In the genomic region with DNA sequence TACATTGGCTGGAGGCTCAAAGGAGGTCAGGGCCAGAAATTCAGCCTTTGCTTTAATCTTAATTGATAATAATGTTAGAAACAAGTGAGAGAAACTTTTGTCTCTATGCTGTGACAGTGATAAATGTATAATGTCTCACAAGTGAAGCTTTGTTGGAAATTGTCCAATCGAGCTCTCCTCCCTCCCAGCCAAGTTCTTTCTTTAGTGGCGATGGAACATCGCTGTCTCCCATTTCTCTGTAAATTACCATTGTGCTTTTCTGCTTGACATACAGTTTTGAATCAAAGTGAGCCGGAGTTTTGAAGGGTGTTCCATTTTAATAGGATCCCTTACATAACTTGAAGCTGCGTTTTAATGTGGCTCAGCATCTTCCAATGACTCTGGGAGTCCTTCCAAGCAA, we compare ENCODE assay signal across 26 mouse cellular contexts. TPM values are rescaled to one million over a fixed set of nuclear protein-coding genes. Genes with fewer than 3 reads are reported as not detected.
DNase-seq lines count a peak whose midpoint lies in the region; ATAC-seq and TF ChIP-seq lines count a peak whose summit lies in the region.
"Had no signal": no experiment of that assay in that cellular context is flagged by ENCODE, and none has a peak within 500 bp of the region (broad histone marks: within the 10 kb centered on the region; RNA-seq: fewer than 3 reads in every experiment).

No protein-coding gene starts in this region.

- no peak overlapping the region for H3K4me3 ChIP-seq in kidney, adult 2 months (ENCODE audit: insufficient read depth, low read depth, low read length)
- no peak overlapping the region for H3K4me3 ChIP-seq in midbrain, postnatal 0 days (ENCODE audit: low read depth, low read length)
- no peak overlapping the region for H3K4me3 ChIP-seq in midbrain, embryonic 10.5 days
- H3K4me3 ChIP-seq: heart, embryonic 12.5 days; hindbrain, embryonic 13.5 days; intestine, embryonic 15.5 days; limb, embryonic 10.5 days; liver, embryonic 15.5 days had no signal

- peak; percentile 21 for DNase-seq in embryo, embryonic 10.5 days (ENCODE audit: low spot score)
- DNase-seq in embryo, embryonic 10 days (ENCODE audit: low spot score) = no peak
- no peak for DNase-seq in kidney, adult 2 months
- DNase-seq in kidney, adult 8-10 months = no peak
- peak; percentile 57 for DNase-seq in midbrain, postnatal 0 days (ENCODE audit: low spot score)
- DNase-seq in midbrain, embryonic 10.5 days (ENCODE audit: low spot score) = no peak
- no peak for DNase-seq in cerebellum, adult 18-20 months
- DNase-seq: adrenal gland, postnatal 10 days; cerebellum, adult 9-11 months; gastrocnemius, postnatal 25 days; heart, adult 18-20 months; heart, postnatal 10 days; kidney, postnatal 4 days; layer of hippocampus, adult 9-11 months; liver; right cerebral cortex, postnatal 14 days; thymus, postnatal 25 days had no signal

- no peak for ATAC-seq in midbrain, postnatal 0 days (ENCODE audit: low FRiP score)
- ATAC-seq: intestine, embryonic 15.5 days had no signal

- no peaks in the 10 kb centered on the region for H3K36me3 ChIP-seq in kidney, adult 2 months (ENCODE audit: control insufficient read depth, insufficient read depth, low read length)
- H3K36me3 ChIP-seq in midbrain, postnatal 0 days (ENCODE audit: insufficient read depth, low read length) = no peaks in the 10 kb centered on the region
- no peaks in the 10 kb centered on the region for H3K36me3 ChIP-seq in midbrain, embryonic 10.5 days
- H3K36me3 ChIP-seq: heart, embryonic 12.5 days; hindbrain, embryonic 13.5 days; intestine, embryonic 15.5 days; limb, embryonic 10.5 days; liver, embryonic 15.5 days had no signal

- no peak overlapping the region for H3K4me2 ChIP-seq in midbrain, postnatal 0 days (ENCODE audit: low read depth, low read length, poor library complexity, severe bottlenecking)
- H3K4me2 ChIP-seq: heart, embryonic 12.5 days; hindbrain, embryonic 13.5 days; intestine, embryonic 15.5 days; liver, embryonic 15.5 days had no signal

- H3K27me3 ChIP-seq in kidney, adult 2 months (replicated peaks; ENCODE audit: control insufficient read depth, insufficient read depth, low read length) = no peaks in the 10 kb centered on the region
- H3K27me3 ChIP-seq in midbrain, postnatal 0 days (ENCODE audit: insufficient read depth, low read length) = no peaks in the 10 kb centered on the region
- no peaks in the 10 kb centered on the region for H3K27me3 ChIP-seq in midbrain, embryonic 10.5 days (ENCODE audit: low read depth, poor library complexity, severe bottlenecking)
- H3K27me3 ChIP-seq: heart, embryonic 12.5 days; hindbrain, embryonic 13.5 days; intestine, embryonic 15.5 days; liver, embryonic 15.5 days had no signal

- TF ChIP-seq POLR2A in kidney, adult 2 months (IDR thresholded peaks at IDR 0.05; ENCODE audit: low read depth, low read length) = no peak

- H3K4me1 ChIP-seq in kidney, adult 2 months (ENCODE audit: control insufficient read depth, insufficient read depth, low read length) = peaks cover 26% of the 10 kb centered on the region
- H3K4me1 ChIP-seq in midbrain, postnatal 0 days (ENCODE audit: insufficient read depth, low read length) = peaks cover 3% of the 10 kb centered on the region; the same call in 1 of the 2 replicates
- peaks cover 47% of the 10 kb centered on the region for H3K4me1 ChIP-seq in midbrain, embryonic 10.5 days
- H3K4me1 ChIP-seq: liver, embryonic 15.5 days had no signal

- 67% methylated on average over 5 of the region's 5 CpGs for WGBS in kidney, adult 2 months
- 76% methylated on average over 5 of the region's 5 CpGs for WGBS in midbrain, postnatal 0 days
- 93% methylated on average over 5 of the region's 5 CpGs for WGBS in midbrain, embryonic 10.5 days

- no peaks in the 10 kb centered on the region for H3K9me3 ChIP-seq in midbrain, postnatal 0 days (ENCODE audit: low read length)
- H3K9me3 ChIP-seq in midbrain, embryonic 10.5 days (replicated peaks) = no peaks in the 10 kb centered on the region
- H3K9me3 ChIP-seq: hindbrain, embryonic 13.5 days; intestine, embryonic 15.5 days; limb, embryonic 10.5 days; liver, embryonic 15.5 days had no signal

- no peak for TF ChIP-seq CTCF in kidney, adult 2 months (conservative IDR thresholded peaks at IDR 0.05; ENCODE audit: insufficient read depth, insufficient read length, low read depth, low read length)
- no peak for TF ChIP-seq CTCF in midbrain, postnatal 0 days (IDR thresholded peaks at IDR 0.05)

- H3K27ac ChIP-seq in kidney, adult 2 months (ENCODE audit: insufficient read depth, low read depth, low read length) = peak overlapping the region; percentile 8
- H3K27ac ChIP-seq in midbrain, postnatal 0 days (ENCODE audit: low read depth, low read length) = no peak overlapping the region
- H3K27ac ChIP-seq in midbrain, embryonic 10.5 days (replicated peaks) = no peak overlapping the region; the same call in 1 of the 2 replicates
- H3K27ac ChIP-seq: intestine, embryonic 15.5 days; limb, embryonic 10.5 days; liver, embryonic 15.5 days; macrophage; stomach, postnatal 0 days had no signal

- H3K9ac ChIP-seq in midbrain, postnatal 0 days (replicated peaks; ENCODE audit: low read length, poor library complexity, severe bottlenecking) = no peak overlapping the region
- H3K9ac ChIP-seq: heart, embryonic 12.5 days; hindbrain, embryonic 13.5 days; intestine, embryonic 15.5 days; liver, embryonic 15.5 days had no signal

RNA-seq across cellular contexts. Expression of a gene that starts 56.0 kb away (rescaled TPM):
- polyA plus RNA-seq in kidney, adult 2 months (2012; rRNA removed) = 67.6 and 79.1 TPM in 2 replicates
- total RNA-seq in midbrain, postnatal 0 days (2014; rRNA removed) = 13.0 and 18.7 TPM in 2 replicates
- 3.1 TPM in 2 replicates for polyA plus RNA-seq in midbrain, postnatal 0 days (2015; fragmentation: Nextera tagmentation; extraction: Ambion mirVana)
- 1.5 and 2.1 TPM in 2 replicates for polyA plus RNA-seq in midbrain, embryonic 10.5 days (2016; fragmentation: Nextera tagmentation; extraction: Ambion mirVana)
- total RNA-seq: common myeloid progenitor, adult 5-6 weeks; monocyte, adult 5-6 weeks had no signal

Comparison
In these comparisons a context has a peak if more than half of its experiments do, and no peak if none do; other contexts are left out.
1. DNase-seq: peak in embryo, embryonic 10.5 days (single experiment) and midbrain, postnatal 0 days (single experiment); none in embryo, embryonic 10 days (single experiment), kidney, adult 2 months (single experiment), kidney, adult 8-10 months (0 of 2), midbrain, embryonic 10.5 days (single experiment) and cerebellum, adult 18-20 months (0 of 2).
2. RNA of a gene that starts 56.0 kb away (polyA plus RNA-seq): 67.6 to 79.1 TPM in kidney, adult 2 months; 3.1 TPM in midbrain, postnatal 0 days and 1.5 to 2.1 TPM in midbrain, embryonic 10.5 days; every median in the first group is over 10 times any median in the second.